Mouse (Mus musculus) naive thymus-derived CD4-positive, alpha-beta T cell, adult 5 months (primary cell): ENCODE results near the gene Ccdc74a. TPM values are rescaled to one million over a fixed set of nuclear protein-coding genes. Genes with fewer than 3 reads are reported as not detected.

Experiments used
- polyA plus RNA-seq: library from polyadenylated mRNA; unstranded; fragments of 100-300 nt; shearing (Covaris generic); gene quantifications from one replicate; pipeline ENCODE4 v1.2.1, GENCODE M21; 2017

Ccdc74a gene
- not detected for polyA plus RNA-seq

GRCm38 (mm10) chr16:17646310-17647114 is at the start of gene Ccdc74a:
Gene Ccdc74a (plus strand): TSS chr16:17646470.

DNA sequence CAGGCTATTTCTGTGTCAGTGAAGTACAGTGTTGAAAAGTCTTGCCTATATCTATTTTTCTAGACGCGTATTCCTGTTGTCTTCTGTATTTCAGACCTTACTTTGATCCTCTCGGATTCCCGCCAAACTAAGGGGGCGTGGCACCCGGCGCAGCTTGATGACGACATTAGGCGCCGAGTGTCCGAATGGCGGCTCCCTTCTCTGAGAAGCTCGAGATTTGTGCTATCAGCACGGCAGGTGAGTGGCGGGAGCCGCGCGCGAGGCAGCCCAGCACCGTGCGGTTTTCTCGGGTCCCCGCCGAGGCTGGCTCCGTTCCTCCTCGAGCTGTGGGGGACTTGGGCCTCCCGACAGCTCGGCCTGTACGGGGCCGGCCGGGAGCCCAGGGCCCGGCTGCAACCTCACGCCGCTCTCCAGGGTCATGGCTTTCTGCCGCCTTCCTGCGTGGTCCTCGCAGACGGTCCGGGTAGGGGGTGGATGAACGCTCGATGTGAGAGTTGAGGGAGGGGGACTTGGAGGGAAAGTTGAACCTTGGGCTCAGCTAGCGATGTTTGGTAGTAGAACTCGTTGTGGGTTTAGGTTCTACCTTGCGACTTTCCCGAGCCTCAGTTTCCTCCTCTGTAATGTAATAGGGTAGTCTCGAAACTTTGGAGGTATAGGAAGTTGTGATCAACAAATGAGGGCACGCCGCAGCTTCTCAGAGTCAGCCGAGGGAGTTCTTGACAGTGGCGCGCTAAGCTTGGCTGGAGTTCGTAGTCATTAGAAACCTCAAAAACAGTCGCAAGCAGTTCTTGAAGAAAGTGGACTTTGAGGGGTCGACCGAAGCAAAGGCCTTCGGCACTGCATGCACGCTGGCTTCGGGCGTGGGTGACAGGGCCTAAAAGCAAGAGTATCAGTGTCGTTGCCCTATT is 26.8 kb upstream of the Ccdc74a start, which contains the start of gene Smpd4:
TSS of gene Smpd4 (plus strand) at position 157 of the 908 bp plus-strand sequence.

Other genes starting within 250 kb of the Ccdc74a start
- 18.1 TPM for gene Snap29, start 240.5 kb upstream of the Ccdc74a start, polyA plus RNA-seq
- 79.1 TPM for gene Pi4ka, start 240.2 kb upstream of the Ccdc74a start, polyA plus RNA-seq
- gene Crkl, start 194.5 kb upstream of the Ccdc74a start, polyA plus RNA-seq, result 64.9 TPM
- not detected for gene Aifm3, start 156.9 kb upstream of the Ccdc74a start, polyA plus RNA-seq
- 34.0 TPM for gene Lztr1, start 137.8 kb upstream of the Ccdc74a start, polyA plus RNA-seq
- 61.2 TPM for gene Thap7, start 115.3 kb upstream of the Ccdc74a start, polyA plus RNA-seq
- gene Lrrc74b, start 85.2 kb upstream of the Ccdc74a start, polyA plus RNA-seq, result not detected
- not detected for gene P2rx6, start 84.6 kb upstream of the Ccdc74a start, polyA plus RNA-seq
- 1.6 TPM for gene Slc7a4, start 63.3 kb upstream of the Ccdc74a start, polyA plus RNA-seq
- gene Smpd4, start 27.1 kb upstream of the Ccdc74a start, polyA plus RNA-seq, result 19.5 TPM
- 129 TPM for gene Med15, start 86.4 kb downstream of the Ccdc74a start, polyA plus RNA-seq
- 18.9 TPM for gene Klhl22, start 113.1 kb downstream of the Ccdc74a start, polyA plus RNA-seq
- gene Scarf2, start 150.8 kb downstream of the Ccdc74a start, polyA plus RNA-seq, result not detected
- gene B830017H08Rik, start 186.7 kb downstream of the Ccdc74a start, polyA plus RNA-seq, result not detected
- 3.7 TPM for gene Car15, start 191.9 kb downstream of the Ccdc74a start, polyA plus RNA-seq
- 0.98 TPM for gene Gm20518, start 245.2 kb downstream of the Ccdc74a start, polyA plus RNA-seq
- gene Tssk1, start 247.8 kb downstream of the Ccdc74a start, polyA plus RNA-seq, result not detected